Mouse (Mus musculus): ENCODE results near the gene Rars2.

The Rars2 gene

GRCm38 (mm10) chr4:34644779-34645178, 30.0 kb downstream of the Rars2 start:
- no peak for DNase-seq

- no peak for DNase-seq
Measured at GRCm38 (mm10) chr4:34653179-34653578, 38.4 kb downstream of the Rars2 start.

DNA sequence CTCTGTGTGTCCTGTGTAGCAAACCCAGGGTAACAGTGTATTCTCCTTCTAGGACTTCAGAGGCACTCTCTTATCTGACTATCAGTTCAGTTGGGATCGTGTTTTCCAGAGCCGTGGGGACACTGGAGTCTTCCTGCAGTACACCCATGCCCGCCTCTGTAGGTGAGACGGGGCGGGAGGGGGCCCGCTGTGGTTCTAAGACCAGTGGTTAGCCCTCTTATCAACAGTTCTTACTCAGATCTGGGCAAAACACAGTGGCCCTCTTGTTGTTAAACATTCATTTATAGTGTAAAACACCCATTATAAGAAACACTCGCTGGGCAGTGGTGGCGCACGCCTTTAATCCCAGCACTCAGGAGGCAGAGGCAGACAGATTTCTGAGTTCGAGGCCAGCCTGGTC, 41.3 kb downstream of the Rars2 start:
- DNase-seq: no peak

GRCm38 (mm10) chr4:34659012-34659411, 44.3 kb downstream of the Rars2 start:
- no peak for DNase-seq

GRCm38 (mm10) chr4:34661514-34661913, 46.8 kb downstream of the Rars2 start:
- no peak for DNase-seq

DNA sequence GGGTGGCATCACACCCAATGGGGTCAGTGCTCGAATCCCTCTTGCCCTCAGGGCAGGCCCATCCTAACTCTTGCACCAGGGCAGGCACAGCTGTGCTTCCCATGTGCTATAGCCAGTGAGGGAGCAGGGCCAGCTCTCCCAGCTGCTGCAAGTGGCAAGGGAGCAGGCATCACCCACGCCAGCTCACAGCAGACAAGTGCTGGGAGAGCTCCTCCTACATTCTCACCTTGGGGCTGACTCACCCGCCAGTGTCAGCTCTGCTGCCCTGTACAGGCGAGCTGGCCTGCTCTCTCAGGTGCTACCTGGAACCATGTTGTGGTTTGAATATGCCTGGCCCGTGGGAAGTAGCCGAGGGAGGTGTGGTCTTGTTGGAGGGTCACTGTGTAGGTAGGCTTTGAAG, 47.2 kb downstream of the Rars2 start:
- DNase-seq: no peak

DNA sequence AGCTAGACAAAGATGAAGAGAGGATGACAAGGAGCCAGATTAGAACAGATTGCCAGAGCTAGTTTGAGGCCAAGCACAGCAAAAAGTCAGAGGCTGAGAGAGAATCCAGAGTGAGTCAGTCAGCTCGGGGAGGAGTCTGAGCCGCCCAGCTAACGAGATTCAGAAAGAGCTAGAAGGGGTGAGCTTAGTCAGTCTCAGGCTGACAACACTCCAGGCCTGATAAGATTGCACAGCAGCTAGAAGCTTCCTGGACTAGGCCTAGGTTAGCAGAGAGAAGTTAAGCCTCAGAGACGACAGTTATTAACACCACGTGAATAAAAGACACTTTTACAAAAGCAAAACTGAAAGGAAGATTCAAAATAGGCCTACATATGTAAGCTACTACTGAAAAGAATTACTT, 53.2 kb downstream of the Rars2 start:
- no peak for DNase-seq

DNA sequence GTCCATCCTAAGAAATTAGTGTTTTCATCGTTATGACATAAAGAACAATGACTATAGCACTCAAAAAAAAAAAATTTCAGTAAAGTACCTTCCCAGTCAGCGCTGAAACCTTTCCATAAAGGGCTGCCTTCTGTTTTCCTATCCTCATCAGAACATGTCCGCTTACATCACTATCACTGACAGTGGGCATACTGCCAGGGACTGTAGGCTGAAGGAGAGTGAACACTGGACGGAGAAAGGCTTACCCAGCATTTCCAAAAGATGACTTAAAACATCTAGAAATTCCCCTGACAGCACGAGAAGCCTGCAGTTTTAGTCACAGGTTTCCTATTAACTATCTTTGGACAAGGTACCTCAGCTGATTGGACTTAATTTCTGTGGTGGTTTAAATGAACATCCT, 59.0 kb downstream of the Rars2 start:
- DNase-seq: no peak

DNA sequence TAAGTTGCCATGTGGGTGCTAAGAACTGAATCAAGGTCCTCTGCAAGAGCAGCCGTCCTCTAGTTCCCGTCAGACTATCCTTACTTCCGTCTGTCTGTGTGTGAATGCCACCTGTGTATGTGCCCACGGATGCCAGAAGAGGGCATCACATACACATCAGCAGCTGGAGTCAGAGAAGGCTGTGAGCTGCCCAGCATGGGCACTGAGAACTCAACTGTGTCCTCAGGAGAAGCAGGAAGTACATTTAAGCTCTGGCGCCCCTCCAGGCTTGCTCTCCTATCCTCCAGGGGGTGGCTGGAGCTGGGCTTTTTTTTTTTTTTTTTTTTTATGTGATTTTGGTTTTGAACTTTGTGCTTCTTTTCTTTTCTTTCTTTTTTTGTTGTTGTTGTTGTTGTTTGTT, 65.8 kb downstream of the Rars2 start:
- DNase-seq: no peak

DNA sequence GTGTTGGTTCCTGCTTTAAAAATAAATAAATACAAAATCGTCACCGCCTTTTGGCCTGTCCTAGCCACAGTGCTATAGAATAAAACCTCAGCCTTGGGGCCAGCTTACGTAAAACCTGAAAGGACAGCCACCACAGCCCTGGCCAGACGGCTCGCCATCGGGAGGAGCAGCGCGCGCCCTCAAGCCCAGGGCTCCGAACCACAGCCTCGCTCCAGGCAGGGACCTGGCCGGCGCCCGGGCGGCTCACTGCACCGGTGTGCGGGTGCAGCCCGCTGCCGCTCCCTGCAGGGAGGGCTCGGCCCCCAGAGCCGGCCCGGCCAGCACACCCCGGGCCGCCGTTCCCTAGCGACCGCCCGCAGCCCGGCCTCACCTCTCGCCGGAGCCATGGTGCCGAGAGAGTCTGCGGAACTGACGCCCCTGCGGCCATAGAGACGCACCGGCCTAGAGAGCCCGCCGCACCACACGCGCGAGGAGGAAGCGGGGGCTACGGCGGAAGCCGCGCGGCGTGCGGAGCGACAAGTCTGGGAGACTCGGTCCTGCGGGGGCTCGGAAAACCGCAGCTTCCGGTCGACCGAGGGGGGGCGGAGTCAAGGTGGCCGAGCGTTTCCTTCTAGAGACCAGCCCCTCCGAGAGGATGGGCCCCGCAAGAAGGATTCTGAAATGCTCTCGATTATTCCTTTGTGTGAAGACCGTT, 72.3 kb downstream of the Rars2 start, which contains the start of gene Slc35a1:
Gene Slc35a1, minus strand, starts transcription at position 565 of the 694 bp plus-strand sequence.
- DNase-seq: peak; percentile 96

DNA sequence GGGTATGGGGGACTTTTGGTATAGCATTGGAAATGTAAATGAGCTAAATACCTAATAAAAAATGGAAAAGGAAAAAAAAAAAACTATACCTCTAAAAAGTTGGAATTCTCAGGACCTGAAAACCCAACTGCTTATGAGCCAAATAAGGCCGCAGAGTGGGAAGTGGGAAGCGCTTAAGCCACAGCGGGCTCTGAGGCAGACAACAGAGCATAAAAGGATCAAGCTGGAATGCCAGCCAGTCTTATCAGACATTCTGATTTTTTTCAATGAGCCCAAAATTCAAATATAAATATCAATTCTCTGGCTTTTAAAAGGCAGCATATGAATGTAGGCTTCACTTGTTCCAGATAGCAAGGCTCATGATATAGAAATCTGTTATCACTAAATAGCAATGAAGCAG, 73.3 kb downstream of the Rars2 start:
- no peak for DNase-seq

DNA sequence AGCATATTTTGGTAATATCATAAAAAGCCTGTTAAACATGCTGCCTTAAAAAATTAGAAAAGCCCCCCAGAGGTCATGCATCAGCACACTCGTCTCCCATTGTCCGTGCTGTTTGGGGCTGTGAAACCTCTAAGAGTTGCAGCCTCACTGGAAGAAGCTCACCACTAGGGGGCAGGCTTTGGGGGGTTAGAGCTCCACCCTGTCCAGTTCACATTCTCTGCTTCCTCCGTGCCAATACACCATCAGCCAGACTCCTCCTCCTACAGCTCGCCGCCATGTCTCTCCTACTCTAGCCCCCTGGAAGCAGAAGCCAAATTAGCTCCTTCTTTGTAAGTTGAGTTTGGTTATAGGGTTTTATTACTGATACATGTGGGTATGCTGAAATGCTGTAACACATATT, 86.8 kb downstream of the Rars2 start:
- DNase-seq: peak; percentile 30 to 40

DNA sequence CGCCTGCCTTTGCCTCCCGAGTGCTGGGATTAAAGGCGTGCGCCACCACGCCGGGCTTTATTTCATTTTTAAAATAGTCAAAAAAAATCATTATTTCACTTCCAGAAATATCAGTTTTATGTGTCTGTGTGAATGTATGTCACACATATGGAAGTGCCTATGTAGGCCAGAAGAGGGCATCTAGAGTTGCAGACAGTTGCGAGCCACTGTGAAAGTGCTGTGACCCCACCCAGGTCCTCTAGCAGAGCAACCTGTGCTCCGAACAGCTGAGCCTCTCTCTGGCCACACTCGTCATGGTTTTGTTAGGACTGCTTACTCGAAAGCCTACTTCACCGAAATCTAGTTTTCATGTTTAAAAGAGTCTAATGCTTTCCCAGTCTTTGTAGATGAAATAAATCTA, 87.5 kb downstream of the Rars2 start:
- DNase-seq: no peak

- no peak for DNase-seq
Measured at GRCm38 (mm10) chr4:34703029-34703428, 88.3 kb downstream of the Rars2 start.

DNA sequence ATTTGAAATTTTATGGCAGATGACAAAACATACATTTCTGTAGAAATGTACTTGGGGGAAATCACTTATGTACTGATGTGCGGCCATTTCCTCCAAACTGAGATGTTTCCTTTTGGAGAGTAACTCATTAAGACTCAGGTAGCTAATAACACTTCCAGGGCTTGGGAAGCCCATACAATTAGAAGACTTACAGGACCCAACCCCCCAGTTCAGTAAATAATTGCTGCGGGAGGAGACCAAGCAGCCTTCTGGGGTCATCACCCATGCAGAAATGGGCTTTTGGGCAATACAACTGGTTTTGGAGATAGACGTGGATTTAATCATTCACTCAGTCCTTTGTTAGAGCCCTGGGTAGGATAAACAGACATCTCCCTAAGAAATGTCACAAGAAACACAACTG, 92.5 kb downstream of the Rars2 start:
- DNase-seq: no peak

DNA sequence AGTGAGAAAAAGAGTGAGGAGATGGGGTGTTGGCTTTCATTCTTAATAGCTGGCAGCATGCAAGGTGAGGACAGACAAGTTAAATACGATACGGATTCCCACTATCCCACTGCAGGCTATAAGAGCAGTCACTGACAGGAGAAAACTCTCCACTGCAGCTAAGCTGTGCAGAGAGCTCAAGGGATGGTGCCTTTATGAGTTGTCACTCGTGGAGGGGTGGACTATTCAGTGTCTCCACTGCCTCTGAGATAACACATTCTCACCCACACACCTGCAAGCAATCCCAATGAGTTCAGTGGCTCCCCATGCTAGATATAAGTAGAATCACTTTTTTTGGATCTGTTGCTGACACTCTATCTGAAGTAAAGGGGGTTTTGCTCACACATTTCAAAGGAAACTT, 93.4 kb downstream of the Rars2 start:
- DNase-seq: no peak
